Mouse (Mus musculus): ENCODE results near the gene Ica1l. TPM values are rescaled to one million over a fixed set of nuclear protein-coding genes. Genes with fewer than 3 reads are reported as not detected.

Ica1l gene
- total RNA-seq, 2 experiments from 2014 or later = 0.24 to 0.30 TPM

DNA sequence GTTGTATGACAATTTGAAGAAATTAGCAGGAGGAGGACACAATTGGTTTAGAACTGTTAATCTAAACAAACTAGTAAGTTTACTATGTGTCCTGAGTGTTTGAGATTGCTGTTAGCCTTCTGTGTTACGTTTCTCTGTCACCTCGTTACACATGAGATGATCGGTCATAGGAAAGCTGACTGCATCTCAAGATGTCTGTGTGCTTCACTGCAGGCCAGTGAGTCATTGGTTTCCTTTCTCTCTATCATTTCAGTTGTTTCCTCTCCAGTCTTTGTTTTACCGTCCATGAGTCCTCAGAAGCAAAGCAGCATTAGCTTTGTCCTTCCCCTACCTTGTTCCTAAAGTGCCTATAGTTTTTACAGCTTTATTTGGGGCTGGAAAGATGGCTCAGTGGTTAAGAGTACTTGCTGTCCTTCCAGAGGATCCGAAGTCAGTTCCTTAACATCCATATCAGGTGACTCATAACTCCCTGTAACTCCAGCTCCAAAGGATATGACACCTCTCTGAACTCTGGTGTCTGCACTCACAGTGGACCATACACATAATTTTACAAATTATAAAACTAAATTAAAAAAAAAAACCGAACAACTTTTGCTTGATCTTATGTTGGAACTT is 76.7 kb downstream of the Ica1l start:
- DNase-seq (ENCODE audit: low spot score) = no peak

DNA sequence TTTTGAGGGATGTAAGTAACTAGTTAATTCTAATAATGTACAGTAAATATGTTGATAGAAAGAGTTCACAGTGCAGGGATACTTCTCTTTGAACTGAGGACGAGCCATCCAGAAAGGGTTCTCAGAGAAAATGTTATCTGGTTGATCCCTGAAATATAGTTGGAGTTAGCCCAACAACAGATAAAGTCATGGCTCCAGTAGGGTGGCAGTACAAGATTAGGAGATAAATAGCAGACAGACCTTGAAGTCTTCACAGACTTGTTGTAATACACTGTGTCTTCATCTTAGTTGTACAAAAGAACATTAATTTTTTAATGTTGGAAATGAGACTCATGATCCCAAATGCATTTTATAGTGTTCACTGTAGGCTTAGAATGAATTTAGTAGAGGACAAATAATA is 83.0 kb downstream of the Ica1l start:
- no peak for DNase-seq (ENCODE audit: low spot score)

DNA sequence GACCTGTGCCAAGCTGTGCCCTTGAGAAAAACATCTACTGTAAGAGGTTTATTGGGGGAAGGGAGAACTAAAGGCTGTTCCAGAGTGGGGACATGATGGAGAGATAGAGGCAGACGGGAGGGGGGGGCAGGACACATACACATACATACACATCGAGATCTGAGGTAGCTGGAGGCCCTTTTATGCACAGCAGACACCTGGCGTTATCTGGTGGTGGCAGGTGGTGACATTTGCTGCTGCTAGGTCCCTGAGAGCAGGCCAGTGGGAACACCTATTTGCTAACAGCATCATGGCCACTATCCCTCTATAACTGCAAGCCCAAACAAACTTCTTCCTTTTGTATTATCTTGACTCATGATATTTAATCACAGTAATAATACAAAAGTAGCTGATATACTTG is 85.8 kb downstream of the Ica1l start:
- DNase-seq (ENCODE audit: low spot score) = no peak

DNA sequence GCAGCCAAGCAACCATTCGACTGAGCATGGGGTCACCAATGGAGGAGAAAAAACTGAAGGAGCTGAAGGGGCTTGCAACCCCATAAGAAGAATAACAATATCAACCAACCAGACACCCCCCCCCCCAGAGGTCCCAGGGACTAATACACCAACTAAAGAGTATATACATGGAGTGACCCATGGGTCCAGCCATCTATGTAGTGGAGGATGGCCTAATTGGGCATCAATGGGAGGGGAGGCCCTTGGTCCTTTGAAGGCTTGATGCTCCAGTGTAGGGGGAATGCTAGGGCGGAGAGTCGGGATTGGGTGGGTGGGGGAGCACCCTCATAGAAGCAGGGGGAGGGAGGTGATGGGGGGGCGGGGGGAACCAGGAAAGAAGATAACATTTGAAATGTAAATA is 95.5 kb downstream of the Ica1l start:
- no peak for DNase-seq (ENCODE audit: low spot score)

DNA sequence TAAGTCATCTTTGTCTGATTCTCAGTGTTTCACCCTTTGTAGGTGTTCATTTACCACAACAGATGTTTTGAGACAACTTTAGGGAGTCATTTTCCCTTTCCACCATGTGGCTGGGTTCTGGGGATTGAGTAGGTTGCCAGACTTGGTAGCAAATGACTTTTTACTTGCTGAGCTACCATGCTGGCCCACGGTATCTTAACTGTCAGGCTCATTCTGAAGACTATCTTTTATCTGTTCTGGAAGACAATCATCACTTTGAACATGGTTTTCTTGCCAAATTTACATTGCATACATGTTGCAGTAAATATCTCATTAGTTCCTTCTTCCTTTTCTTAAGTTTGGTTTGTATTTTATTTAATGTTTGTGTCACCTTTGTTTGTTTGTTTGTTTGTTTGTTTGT is 97.0 kb downstream of the Ica1l start:
- DNase-seq (ENCODE audit: low spot score) = no peak

DNA sequence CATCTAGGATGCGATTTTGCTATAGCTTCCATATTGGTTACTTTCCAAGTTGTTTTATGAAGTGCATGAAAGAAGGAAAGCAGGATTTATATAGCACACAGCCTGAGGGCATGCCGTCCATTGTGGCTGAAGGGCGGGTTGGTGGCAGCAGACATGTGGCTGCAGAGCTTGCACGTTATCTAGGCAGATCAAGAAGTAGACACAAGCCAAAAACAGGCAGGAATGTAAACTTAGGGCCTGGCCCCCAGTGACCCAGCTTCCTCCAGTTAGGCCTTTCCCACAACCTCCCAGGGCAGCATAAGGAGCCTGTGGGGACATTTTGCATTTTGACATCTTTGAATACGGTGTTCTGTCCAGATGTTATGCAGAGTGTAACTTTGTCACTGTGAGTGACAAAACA is 99.2 kb downstream of the Ica1l start:
- DNase-seq (ENCODE audit: low spot score) = no peak

DNA sequence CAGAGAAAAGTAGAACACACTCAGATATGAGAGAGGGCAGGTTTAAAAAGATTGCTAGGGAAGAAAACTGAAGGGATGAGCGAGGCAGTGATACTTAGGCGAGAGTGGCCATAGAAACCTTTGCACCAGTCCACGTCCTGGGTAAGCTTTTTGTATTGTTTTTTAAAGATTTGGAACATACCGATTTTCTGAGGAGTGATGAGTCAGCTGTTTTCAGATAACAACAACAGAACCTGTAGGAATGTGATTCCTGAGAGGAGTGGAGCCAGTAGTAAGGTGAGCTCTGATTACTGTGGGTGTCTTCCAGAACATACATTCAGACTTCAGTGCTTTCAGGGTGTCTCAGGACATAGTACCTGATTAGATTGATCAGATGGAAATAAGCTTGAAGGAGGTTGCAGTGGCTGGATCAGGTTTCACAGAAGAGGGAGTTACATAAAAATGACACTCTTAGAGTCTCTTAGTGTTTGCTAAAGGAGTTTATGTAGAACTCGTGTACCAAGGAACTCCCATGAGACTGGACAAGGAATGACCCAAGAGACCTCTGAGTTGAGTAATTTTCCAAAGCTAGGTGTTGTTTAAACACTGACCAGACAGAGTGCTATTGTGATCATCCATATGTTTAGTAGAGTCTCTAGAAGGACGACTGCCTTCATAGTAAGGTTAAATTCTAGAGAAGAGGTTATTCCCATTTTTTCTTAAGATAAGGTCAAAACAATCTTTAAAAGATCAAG is 100.8 kb downstream of the Ica1l start:
- DNase-seq (ENCODE audit: low spot score) = no peak

DNA sequence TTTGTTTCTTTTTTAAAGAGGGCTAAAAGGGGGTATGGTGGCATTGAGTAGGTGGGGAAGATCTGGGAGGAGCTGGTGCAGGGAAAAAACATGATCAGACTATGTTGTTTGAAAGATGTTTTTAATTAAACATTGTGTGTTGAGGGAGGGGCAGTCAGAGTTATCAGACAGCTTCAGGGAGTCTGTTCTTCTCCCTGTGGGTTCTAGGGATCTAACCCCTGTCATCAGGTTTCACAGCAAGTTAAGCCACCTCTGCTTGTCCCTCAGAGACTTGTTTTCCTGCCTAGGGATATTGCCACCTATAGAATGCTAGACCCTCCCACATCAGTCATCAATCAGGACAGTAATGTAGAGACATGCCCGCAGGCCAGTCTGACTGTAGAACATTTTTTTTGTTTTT is 101.9 kb downstream of the Ica1l start:
- DNase-seq (ENCODE audit: low spot score) = no peak

DNA sequence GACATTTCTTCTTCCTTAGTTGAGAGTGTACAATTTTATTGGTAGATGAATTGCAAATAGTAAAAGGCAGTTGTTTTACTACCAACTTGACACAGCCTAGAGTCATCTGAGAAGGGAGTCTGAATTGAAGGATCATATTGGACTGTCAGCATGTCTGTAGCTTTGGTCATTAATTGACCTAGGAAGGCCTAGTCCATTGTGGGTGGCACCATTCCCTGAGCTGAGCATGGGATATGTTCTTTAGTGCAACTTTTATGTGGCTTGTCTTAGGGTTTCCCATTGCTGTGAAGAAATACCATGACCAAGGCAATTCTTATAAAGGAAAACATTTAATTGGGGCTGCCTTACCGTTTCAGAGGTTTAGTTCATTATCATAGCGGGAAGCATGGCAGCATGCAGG is 110.0 kb downstream of the Ica1l start:
- DNase-seq (ENCODE audit: low spot score) = no peak

Other genes with a start within 250 kb of the Ica1l start
- gene Fam117b, start 130.2 kb downstream of the Ica1l start, total RNA-seq (2021) = 1 to 10 TPM; 4.3 to 9.6 TPM
- gene Carf, start 55.1 kb upstream of the Ica1l start, total RNA-seq (2021) = 1 to 10 TPM; 5.1 to 5.9 TPM
- gene Wdr12, start 55.5 kb upstream of the Ica1l start, total RNA-seq (2021) = 10 to 100 TPM; 12.5 to 13.6 TPM
- gene Nbeal1, start 137.4 kb upstream of the Ica1l start, total RNA-seq (2021) = 10 to 100 TPM; 23.7 to 24.0 TPM